Mouse (Mus musculus) gastrocnemius, adult 8-10 months (tissue): ENCODE data around the gene Pde11a. TPM values are rescaled to one million over a fixed set of nuclear protein-coding genes. Genes with fewer than 3 reads are reported as not detected.
A peak's percentile ranks its signal among the peaks of the same experiment; 100 is the strongest.

Experiments
- DNase-seq, 2 experiments: peaks; one replicate each; pipeline ENCODE4 v3.0.0; 2022; ENCODE audit warnings: low spot score in 2 of 2
- total RNA-seq, 4 experiments: library from RNA; stranded (reverse); gene quantifications; 2 replicates each; pipeline ENCODE4 v1.2.4; 2022

Gene Pde11a
- total RNA-seq, 4 experiments from 2014 or later, result 0.07 to 0.18 (median 0.13) TPM; not detected in 1

GRCm38 (mm10) chr2:76097284-76097683 lies 241.3 kb downstream of the Pde11a start:
- DNase-seq, result no peak

GRCm38 (mm10) chr2:76095861-76096260 lies 242.7 kb downstream of the Pde11a start:
- no peak for DNase-seq

GRCm38 (mm10) chr2:76090506-76090905 lies 248.1 kb downstream of the Pde11a start:
- DNase-seq, result no peak

- no peak for DNase-seq
These were observed 249.7 kb downstream of the Pde11a start for GRCm38 (mm10) chr2:76088844-76089243.

GRCm38 (mm10) chr2:76088413-76088812 lies 250.2 kb downstream of the Pde11a start:
- no peak for DNase-seq

GRCm38 (mm10) chr2:76087170-76087569 lies 251.4 kb downstream of the Pde11a start:
- DNase-seq, result no peak

GRCm38 (mm10) chr2:76084982-76085381 lies 253.6 kb downstream of the Pde11a start:
- DNase-seq, result no peak

GRCm38 (mm10) chr2:76083901-76084300 lies 254.7 kb downstream of the Pde11a start:
- DNase-seq, result no peak

GRCm38 (mm10) chr2:76083396-76083795 lies 255.2 kb downstream of the Pde11a start:
- no peak for DNase-seq

GRCm38 (mm10) chr2:76081991-76082390 lies 256.6 kb downstream of the Pde11a start:
- DNase-seq, result no peak

GRCm38 (mm10) chr2:76080549-76080948 lies 258.0 kb downstream of the Pde11a start:
- no peak for DNase-seq

- DNase-seq, result no peak
These were observed 261.7 kb downstream of the Pde11a start for GRCm38 (mm10) chr2:76076838-76077237.

- DNase-seq, result no peak
These were observed 262.5 kb downstream of the Pde11a start for GRCm38 (mm10) chr2:76076047-76076446.

GRCm38 (mm10) chr2:76073079-76073478 lies 265.5 kb downstream of the Pde11a start:
- no peak for DNase-seq

- peak in 1 of 2 experiments; percentile 22 for DNase-seq
These were observed 267.9 kb downstream of the Pde11a start for GRCm38 (mm10) chr2:76070432-76071306.

- DNase-seq, result no peak
These were observed 269.3 kb downstream of the Pde11a start for GRCm38 (mm10) chr2:76069238-76069637.

- no peak for DNase-seq
These were observed 270.4 kb downstream of the Pde11a start for GRCm38 (mm10) chr2:76068155-76068554.

- no peak for DNase-seq
These were observed 271.4 kb downstream of the Pde11a start for GRCm38 (mm10) chr2:76067144-76067543.

- DNase-seq, result no peak
These were observed 273.3 kb downstream of the Pde11a start for GRCm38 (mm10) chr2:76065292-76065691.

- no peak for DNase-seq
These were observed 274.5 kb downstream of the Pde11a start for GRCm38 (mm10) chr2:76064078-76064477.

- DNase-seq, result no peak
These were observed 278.4 kb downstream of the Pde11a start for GRCm38 (mm10) chr2:76060207-76060606.

- DNase-seq, result no peak
These were observed 279.0 kb downstream of the Pde11a start for GRCm38 (mm10) chr2:76059595-76059994.
